Mouse (Mus musculus) G1E-ER4 (cell line): ENCODE measurements at regions not wholly inside any gene's neighbourhood (a gene's known extent, or its start where the extent isn't known, plus 50 kb on each side); places are given as distances from the start of the nearest gene placed in this dataset.

Experiments used
- GATA1 ChIP-seq: IDR thresholded peaks from one replicate; pipeline ENCODE4 v1.8.0; 2012; ENCODE audit warnings: low read length, inconsistent platforms

- no peak for TF ChIP-seq GATA1
Observed at GRCm38 (mm10) chr11:20957766-20958165, 126.9 kb upstream of the Lgalsl start.

- no peak for TF ChIP-seq GATA1
Observed at GRCm38 (mm10) chr11:20958233-20958632, 127.4 kb upstream of the Lgalsl start.

- no peak for TF ChIP-seq GATA1
Observed at GRCm38 (mm10) chr11:20960066-20960465, 129.2 kb upstream of the Lgalsl start.

GRCm38 (mm10) chr11:20960750-20961149, 129.9 kb upstream of the Lgalsl start:
- TF ChIP-seq GATA1: no peak

- no peak for TF ChIP-seq GATA1
Observed at GRCm38 (mm10) chr11:20961626-20962025, 129.5 kb upstream of the Peli1 start.

- TF ChIP-seq GATA1: no peak
Observed at GRCm38 (mm10) chr11:20965575-20966239, 125.4 kb upstream of the Peli1 start.

GRCm38 (mm10) chr11:20967321-20967984, 123.6 kb upstream of the Peli1 start:
- no peak for TF ChIP-seq GATA1

GRCm38 (mm10) chr11:20968341-20968740, 122.8 kb upstream of the Peli1 start:
- no peak for TF ChIP-seq GATA1

GRCm38 (mm10) chr11:20973141-20973540, 118.0 kb upstream of the Peli1 start:
- TF ChIP-seq GATA1: no peak

- no peak for TF ChIP-seq GATA1
Observed at GRCm38 (mm10) chr11:20981588-20981987, 109.5 kb upstream of the Peli1 start.

- no peak for TF ChIP-seq GATA1
Observed at GRCm38 (mm10) chr11:20982010-20982409, 109.1 kb upstream of the Peli1 start.

- no peak for TF ChIP-seq GATA1
Observed at GRCm38 (mm10) chr11:20982500-20982899, 108.6 kb upstream of the Peli1 start.

- TF ChIP-seq GATA1: no peak
Observed at GRCm38 (mm10) chr11:20985069-20985759, 105.9 kb upstream of the Peli1 start.

GRCm38 (mm10) chr11:20985771-20986170, 105.3 kb upstream of the Peli1 start:
- TF ChIP-seq GATA1: no peak

GRCm38 (mm10) chr11:20987171-20987815, 103.8 kb upstream of the Peli1 start:
- TF ChIP-seq GATA1: no peak

- TF ChIP-seq GATA1: no peak
Observed at GRCm38 (mm10) chr11:20987841-20988251, 103.2 kb upstream of the Peli1 start.
